Mouse (Mus musculus) c-Kit-positive CD71-negative TER-119-negative erythroid progenitor cells, embryonic 14.5 days (primary cell): ENCODE measurements at regions not wholly inside any gene's neighbourhood (a gene's known extent, or its start where the extent isn't known, plus 50 kb on each side); places are given as distances from the start of the nearest gene placed in this dataset.

Source experiments
- DNase-seq: peaks from one replicate; pipeline ENCODE4 v3.0.0-alpha.2; 2013; ENCODE audit warnings: low read depth

DNA sequence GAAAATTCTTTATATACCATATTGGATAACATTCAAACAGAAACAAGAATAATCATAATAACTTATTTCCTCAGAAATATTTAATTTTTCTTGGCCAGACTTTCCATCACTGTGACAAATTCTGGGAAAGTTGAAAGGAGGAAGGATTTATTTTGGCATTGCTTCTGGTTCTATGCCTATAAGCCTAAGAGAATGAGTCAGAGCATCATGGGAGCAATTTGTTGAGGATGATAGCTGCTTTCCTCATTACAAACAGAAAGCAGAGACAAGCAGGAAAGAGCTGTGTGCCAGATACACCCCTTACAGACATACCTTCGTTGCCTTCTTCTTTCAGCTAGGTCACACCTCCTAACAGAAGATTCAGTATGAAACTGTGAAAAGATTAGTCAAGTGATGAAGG is 115.3 kb downstream of the Rgs21 start:
- DNase-seq: no peak

DNA sequence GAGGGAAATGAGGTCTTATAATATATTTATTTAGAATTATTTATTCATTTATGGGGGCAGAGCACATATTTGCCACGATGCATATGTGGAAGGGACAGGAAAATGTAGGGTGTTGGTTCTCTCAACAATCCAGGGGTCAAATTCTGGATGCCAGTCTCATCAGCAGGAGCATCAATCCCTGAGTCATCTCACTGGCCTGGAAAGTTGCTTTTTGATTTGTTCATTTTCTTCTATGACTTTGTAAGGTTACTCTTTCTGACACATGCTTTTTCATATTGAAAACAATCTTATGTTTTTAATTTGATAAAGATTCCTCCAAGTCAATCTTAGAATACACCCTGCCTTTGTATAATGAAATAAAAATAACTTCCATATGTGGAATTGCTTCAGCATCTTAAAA is 115.7 kb downstream of the Rgs21 start:
- no peak for DNase-seq

DNA sequence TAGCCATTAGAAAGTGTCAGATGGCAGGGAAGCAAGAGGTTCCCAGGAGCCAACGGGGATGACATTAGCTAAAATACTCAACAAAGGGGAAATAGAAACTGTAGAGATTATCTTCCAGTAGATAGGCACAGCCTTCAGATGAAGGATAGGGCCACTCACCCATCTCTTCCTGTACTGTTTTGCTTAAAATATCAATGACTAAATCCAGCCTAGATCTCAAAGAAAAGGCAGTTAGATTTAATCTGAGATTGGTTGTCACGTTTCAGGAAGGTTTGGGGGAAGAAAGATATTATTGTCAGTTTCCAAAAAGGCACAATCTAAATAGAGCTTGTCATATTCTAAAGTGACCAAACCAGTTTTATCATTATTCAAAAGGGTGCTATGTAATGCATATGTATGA is 130.8 kb downstream of the Rgs21 start:
- DNase-seq: no peak

DNA sequence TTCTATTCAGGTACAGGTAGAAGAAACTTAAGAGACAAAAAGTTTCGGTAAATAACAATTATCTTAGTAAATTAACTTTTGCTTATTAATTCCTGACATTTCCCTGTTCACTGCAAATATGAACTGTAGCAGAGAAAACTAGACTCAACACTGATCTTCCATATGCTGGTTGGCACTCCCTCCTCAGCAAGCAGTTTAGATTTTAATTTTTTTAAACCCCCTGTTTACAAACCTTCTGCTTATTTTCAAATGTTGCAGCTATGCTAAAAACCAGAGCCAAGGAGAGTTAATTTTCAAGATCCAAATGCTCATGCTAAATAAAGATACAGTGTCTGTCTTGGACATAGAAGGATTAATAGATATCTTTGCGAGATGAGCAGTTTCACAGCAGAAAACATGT is 134.7 kb downstream of the Rgs21 start:
- no peak for DNase-seq

DNA sequence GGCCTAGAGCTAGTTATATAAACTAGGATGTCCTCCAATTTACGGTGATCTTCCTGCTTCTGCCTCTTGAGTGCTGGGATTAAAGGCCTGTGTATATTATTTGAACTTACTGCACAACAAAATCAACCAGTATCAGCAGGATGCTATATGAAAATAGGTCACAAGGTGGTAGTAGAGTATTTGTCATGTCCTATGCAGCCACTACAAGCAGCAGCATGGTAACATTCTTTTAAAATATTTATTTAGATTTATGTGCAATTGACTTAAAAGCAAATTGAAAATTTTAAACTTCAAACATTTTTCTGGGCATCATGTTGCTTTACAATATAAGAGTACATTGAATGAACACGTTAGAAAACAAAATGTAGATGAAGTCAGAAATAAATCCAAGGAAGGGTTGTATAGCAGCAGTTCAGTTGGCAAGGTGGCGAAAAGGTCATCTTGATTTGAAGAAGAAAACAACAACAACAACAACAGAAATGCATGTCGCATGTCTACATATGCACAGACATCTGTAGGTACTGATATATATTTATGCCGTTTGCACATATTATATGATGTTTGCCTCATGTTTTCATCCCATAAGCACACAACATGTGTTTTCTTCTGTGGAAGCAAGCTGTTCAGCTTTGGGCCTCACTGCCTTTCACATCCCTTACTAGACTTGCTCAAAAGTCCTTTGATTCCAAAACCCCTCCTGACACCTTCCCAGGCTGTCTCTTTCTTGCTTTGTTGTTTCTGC is 135.8 kb downstream of the Rgs21 start:
- no peak for DNase-seq

DNA sequence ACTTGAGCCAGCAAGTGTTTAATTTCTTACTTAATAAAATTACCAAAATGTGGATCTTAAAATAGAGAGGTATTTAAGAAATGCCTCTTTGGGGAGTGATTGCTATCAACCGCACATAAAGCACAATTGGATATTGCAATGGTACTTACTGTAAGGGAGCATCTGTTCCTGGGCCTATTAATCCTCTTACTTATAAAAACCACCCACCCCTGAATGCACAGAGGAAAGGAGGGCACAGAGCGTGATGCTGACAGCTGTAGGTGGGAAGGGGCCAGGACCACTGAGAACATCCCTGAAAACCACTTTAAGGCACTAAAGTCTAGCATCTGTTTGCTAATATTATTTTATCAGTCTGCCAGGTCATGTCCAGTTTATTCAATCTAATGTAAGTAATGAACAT is 146.1 kb downstream of the Rgs21 start:
- DNase-seq: no peak

DNA sequence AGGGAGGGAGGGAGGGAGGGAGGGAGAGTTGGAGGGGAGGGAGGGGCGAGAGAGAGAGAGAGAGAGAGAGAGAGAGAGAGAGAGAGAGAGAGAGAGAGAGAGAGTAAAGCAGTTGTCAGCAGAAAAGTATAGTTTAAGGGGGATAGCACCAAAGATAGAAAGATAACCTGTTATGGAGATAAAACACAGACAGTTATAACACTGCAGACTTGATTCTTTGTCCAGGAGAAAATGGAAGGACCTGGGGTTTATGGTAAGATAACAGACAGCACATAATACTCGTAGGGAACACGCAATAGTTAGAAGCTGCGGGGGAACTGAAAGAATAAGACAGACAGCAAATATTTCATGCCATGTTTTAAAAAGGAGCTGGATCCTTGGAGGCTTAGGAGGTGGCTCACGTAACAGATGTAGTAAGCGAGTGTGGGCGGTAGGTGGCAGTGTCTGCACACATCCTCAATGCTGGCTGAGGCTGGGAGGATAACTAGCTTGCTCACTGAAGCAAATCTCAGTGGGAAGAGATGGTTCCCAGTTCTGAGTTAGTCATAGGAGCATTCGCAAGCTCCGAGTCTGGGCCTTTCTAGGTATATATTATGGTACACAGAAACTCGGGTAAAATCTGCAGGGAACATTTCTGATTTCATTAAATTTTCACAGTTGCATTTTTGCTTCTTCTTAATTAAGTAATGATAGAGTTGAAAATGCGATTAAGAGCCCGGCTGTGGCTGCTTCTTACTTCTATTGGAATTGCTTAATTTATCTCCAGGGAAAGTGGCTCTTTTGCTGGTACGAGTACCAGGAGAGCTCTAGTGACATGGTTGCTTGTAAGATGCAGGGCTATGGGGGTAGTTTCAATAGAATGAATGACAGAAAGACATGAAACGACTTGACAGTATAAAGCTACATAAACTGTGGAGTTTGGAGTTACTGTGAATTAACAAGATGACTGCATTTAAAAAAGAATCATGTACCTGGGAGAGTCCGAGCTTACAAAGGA is 157.6 kb upstream of the Rgs1 start:
- peak; percentile 49 for DNase-seq

DNA sequence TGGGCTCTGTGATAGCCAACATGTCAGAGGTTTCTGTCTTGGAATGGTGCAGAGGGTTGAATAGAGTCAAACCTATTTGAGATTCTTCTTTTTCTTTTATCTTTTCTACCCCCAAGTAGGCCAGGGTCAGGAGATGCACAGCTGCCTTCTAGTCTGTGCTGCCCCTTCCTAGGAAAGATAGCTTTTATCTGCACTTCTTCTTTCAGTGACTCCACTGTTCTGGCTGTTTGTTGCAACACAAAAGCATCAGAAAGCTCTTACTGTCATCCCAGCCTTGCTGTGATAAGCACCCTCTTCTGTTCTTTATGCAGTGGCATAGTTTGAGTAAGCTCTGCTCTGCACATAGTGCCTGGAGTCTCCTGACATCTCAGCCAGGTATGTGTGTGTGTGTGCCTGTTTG is 156.7 kb upstream of the Rgs1 start:
- DNase-seq: no peak

DNA sequence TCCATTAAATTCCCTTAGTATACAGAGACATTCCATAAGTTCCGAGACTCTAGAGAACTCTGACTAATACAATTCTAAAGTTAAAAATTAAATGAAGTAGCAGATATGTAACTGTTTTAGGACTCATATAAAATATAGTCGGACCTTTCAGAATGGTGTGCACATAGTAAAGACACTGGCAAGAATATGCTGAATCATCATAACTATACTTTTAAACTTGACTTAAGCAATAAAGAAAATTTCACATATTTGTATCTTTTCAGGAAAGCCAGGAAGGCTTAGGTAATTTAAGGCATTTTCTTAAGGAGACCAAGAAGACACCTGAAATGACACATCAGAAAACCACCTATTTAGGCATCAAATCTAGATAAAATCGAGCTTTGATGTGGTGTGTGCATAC is 156.0 kb upstream of the Rgs1 start:
- no peak for DNase-seq

DNA sequence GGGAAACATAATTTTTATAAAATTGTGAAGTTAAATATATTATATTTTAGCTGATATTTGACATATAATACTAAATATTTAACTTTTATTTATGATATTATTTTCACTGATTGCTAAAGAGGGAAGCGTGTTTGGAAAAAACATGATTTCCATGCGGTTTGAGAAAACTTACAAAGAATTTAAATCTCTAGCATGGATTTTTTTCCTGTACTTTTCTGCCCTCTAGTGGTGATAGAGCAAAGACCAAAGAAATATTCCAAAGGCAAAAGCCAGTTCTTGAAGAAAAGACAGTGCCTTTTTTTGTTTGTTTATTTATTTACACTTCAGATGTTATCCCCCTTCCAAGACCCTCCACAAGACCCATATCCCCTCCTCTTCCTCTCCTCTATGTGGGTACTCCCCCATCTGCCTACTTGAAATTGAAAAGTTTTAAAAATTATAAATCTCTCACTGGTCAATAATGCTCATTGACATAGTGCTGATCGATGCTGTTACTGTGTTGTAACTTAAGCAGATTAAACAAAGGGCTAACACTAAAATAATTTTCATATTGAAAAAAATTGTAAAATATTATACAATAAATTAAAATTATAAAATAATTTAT is 131.1 kb upstream of the Rgs1 start:
- DNase-seq: peak; percentile 19

DNA sequence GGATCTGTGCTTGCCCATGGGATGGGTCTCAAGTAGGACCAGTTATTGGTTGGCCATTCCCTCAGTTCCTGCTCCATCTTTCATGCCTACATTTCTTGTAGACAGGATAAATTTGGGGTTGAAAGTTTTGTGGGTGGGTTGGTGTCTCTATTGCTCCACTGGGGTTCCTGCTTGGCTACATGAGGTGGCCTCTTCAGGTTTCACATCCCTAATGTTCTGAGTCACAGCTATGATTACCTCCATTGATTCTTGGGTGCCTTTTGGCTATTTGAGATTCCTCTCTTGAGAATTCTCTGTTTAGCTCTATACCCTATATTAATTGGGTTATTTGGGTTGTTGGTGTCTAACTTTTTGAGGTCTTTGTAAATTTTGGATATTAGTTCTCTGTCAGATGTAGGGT is 125.1 kb upstream of the Rgs1 start:
- DNase-seq: no peak

DNA sequence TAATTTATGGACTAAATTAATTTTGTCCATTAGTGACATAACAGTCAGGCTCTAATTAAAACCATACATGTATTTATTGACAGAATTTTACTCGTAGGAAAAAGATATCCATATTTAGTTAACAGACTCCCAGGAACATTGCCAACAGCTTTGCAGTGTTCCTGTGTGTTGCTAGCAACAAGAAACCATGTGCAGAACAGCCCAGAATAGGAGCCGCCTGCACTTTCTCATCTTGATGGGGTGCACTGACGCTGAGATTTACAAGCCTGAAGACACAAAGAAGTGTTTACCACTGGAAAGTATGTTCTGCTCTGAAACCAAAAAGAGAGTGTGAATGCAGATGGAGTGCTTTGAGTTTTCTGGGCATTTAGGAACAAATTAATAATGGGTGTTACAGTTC is 118.5 kb upstream of the Rgs1 start:
- no peak for DNase-seq

DNA sequence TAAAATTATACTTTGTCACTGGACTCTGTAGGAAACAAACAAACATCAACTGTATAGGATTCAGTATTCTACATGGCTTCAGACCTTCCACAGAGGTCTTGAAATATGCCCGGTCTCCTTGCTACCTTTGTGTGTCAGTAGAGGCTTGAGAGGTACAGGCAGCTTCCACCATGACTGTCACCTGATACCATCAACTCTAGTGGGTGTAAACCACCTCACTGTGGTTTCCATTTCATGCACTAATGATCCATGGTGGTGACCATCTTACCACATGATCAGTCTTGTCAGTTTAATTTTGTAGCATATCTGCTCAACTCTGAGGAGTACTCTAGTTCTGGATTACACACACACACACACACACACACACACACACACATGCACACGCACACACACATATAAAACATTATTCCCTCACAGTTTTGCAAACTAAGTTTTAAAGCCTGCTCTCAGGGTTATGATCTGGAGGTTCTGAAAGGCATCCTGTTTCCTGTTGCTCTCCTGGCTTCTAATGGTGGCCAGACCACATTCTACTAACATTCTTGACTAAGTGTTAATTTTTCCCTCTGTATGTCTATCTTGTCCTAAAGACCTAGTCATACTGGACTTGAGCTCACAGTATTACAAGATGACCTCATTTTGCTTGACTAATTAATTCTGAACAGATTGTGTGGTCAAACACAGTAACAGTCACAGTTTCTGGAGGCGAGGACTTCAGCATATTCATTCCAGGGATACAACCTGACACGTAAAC is 106.7 kb upstream of the Rgs1 start:
- no peak for DNase-seq

DNA sequence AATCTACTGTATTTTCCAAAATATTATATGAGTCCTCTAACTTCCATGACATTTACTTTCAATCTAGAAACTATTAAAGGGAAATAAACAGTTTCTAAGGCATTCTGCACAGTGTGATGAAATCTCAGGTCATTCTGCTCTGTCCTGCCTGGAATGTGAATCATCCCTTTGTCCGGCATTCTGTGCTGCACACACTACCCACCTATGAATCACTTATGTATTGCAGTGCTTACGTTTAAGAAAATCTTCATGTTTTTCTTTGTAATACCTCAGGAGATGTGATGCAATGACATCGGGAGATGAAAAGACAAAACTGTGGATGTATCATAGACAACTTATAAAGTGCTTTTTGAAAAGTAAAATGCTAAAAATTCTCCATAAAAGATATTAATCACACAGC is 106.0 kb upstream of the Rgs1 start:
- DNase-seq: no peak

DNA sequence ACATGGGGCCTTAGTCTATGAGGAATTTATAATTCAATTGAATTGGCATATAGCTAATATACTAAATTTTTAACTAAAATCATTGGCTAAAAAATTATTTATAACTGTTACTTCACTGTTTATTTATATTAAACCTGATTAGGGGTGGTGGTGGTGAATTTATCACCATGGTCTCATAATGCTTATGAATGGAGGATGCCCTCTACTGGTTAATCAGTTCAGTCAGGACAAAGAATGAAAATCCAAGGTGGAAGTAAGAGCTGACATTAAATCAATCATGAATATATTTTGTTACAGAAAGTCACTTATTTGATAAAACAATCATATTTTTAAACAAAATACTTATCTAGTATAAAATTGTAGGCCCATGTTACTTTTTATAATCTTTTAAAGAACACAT is 104.3 kb upstream of the Rgs1 start:
- DNase-seq: no peak

DNA sequence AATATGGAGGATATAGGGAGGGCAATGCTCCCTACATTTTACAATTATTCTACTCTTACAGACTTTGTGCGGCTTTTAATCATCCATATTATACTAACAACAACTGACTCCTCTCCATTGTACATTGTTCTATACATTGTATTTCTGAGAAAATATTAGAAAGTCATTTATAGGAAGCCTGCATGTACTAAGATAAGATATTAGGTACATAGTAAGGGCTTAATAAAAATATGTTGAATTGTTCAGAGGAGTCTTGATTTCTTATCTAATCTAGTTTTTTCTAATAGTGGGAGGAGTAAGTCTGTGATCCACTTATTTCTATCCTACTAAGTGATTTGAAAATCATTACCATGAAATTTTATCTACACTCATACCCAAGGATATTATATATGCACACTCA is 94.8 kb upstream of the Rgs1 start:
- DNase-seq: no peak

DNA sequence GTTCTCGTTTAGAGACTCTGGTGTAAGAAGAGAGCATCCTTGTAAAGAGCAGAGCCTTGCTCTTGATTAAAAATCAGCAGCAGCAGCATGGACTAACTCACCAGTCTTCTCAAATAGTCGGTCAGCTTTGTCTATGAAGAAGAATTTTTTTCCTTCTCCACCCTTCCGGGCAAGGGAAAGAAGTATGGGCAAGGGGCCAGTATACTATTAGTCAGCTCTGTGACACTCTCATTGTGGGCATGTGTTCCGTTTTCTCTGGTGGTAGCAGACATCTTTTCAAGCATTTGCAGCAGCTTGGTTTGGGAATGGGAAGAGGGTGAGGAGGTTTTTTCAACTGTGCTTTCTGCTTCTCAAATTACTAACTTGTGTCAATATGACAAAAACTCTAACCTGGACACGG is 94.3 kb upstream of the Rgs1 start:
- no peak for DNase-seq

DNA sequence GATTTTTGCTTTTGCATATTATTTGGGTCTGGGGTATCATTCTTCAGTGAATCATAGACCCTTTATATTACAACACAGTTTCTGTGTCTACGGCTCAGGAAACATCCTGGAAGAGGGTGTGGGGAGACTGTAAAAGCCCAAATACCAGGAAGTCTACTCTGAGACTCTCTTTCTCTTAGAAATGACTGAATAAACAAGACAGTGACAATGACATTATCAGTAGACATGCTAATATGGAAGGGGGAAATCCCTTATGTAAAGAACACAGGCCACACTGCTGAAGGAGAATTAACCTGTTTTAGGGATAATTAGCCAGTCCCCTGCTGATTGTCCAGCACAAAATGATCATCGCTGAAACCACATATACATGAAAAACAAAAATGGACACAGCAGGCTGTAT is 88.5 kb upstream of the Rgs1 start:
- DNase-seq: no peak

DNA sequence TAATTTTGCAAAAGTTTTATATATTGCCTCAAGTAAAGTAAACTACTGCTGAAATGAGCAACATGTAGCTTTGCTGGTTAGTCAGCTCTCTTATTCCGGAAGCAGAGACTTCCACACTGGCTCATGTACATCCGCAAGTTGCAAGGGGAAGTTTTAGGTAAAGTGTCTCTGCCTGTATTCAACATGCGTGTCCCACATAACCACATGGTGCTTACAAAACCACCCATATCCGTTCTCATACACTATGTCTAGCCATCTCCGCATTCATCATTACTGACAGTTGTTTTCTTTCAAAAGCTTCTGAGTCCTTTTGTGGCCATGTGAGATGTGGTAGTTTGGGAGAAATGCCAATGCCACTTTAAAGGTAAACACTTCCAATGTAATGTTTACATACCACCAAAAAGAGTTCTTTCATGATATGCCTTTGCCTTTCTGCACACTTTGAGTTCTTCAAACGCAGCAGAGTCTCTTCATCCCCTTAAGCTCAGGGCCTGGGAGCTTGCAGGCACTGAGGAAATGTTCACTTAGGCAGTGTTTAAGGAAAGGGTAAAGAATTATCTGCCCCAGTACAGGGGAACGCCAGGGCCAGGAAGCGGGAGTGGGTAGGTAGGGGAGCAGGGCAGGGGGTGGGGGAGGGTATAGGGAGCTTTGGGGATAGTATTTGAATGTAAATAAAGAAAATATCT is 81.5 kb upstream of the Rgs1 start:
- no peak for DNase-seq

DNA sequence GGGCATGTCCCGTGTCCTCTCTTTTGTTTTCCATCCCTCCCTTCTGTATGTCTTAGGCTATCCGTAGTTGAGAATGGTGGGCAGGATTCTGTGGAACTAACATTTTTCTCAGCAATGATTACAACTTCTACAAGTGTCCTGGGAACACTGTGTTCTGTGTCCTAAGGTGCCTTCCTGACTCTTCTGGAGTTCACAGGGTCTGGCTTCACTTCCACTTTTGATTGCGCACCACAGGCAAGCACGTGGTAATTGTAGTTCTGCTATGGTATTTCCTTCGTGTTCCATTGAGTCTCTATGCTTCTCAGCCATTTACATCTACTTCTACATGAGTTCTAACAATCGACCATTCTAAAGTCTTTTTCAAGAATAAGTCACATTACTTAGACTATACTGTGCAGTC is 70.4 kb upstream of the Rgs1 start:
- no peak for DNase-seq

DNA sequence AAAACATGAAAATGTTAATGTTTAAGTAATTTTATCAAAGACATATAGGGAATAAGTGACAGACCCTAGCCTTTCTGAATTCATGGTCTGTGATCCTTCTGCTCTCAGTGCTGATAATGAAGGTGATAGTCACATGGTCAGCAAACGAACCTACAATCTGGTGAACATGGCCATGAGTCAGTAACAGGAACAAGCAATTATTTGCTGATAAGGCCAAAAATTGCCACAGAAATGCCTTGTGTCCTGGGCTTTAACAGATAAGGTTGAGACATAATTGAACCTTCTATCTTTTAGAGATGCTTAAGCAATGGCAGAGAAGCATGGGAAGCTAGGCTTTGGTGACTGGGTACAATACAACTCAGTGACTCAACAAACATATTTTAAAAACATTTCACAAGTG is 69.2 kb upstream of the Rgs1 start:
- no peak for DNase-seq

DNA sequence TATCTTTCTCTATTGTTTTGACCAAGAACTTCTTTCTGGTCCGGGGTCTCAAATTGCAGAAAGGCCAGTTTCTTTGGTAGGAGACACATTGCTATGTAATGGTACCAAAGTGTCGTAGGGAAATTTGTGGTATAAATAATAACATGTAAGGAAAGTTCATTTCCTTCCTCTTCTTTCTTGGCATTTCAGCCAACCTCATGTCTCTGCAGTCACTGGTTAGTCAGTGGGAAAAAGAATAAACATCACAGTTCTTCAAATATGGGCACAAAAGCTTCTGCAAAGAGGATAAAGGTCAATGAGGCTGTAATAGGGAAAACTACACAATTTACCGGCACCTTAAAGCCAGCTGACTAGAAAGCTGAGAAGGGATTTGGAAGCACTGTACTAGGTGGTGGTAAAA is 68.5 kb upstream of the Rgs1 start:
- DNase-seq: no peak
